Mouse (Mus musculus) G1E (cell line): ENCODE measurements around the gene Lpcat4.
"Not testable (repeated sequence)": the region's sequence is repeated elsewhere in the genome, so short reads cannot be mapped to it uniquely, and the experiment has no call there.

Experiments used
- CTCF ChIP-seq: IDR thresholded peaks from 2 replicates; pipeline ENCODE4 v1.5.1; 2012; ENCODE audit warnings: low read depth, low read length, inconsistent platforms, mixed read lengths
- POLR2AphosphoS5 ChIP-seq: IDR thresholded peaks from 2 replicates; pipeline ENCODE4 v1.6.1; 2012; ENCODE audit warnings: low read depth, low read length, inconsistent platforms; ENCODE audit not compliant: insufficient replicate concordance

DNA sequence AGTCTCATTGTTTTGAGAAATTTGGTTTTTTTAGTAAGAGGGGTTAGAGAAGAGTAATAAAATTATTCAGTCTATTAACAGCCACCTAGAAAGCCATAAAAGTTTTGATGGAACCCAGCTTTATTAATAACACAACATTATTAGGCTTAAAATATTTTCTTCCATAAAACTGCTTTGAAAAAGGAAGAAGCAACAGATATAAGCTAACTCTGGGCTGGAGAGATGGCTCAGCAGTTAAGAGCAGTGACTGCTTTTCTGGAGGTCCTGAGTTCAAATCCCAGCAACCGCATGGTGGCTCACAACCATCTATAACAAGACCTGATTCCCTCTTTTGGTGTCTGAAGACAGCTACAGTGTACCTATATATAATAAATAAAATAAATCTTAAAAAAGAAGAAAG is 46.8 kb downstream of the Lpcat4 start:
- TF ChIP-seq CTCF, POLR2AphosphoS5: not testable (repeated sequence)
